Mouse (Mus musculus) ES-E14 (cell line): ENCODE measurements around the gene Trip12.
A peak's percentile ranks its signal among the peaks of the same experiment; 100 is the strongest.

ENCODE experiments used
- CHD2 ChIP-seq: IDR thresholded peaks from 2 replicates; pipeline ENCODE4 v1.6.1; 2014; ENCODE audit warnings: mild to moderate bottlenecking, low read depth, low read length, inconsistent platforms
- HCFC1 ChIP-seq: IDR thresholded peaks from 2 replicates; pipeline ENCODE4 v1.6.1; 2012; ENCODE audit warnings: low read length, inconsistent platforms, borderline replicate concordance; ENCODE audit not compliant: insufficient read depth

DNA sequence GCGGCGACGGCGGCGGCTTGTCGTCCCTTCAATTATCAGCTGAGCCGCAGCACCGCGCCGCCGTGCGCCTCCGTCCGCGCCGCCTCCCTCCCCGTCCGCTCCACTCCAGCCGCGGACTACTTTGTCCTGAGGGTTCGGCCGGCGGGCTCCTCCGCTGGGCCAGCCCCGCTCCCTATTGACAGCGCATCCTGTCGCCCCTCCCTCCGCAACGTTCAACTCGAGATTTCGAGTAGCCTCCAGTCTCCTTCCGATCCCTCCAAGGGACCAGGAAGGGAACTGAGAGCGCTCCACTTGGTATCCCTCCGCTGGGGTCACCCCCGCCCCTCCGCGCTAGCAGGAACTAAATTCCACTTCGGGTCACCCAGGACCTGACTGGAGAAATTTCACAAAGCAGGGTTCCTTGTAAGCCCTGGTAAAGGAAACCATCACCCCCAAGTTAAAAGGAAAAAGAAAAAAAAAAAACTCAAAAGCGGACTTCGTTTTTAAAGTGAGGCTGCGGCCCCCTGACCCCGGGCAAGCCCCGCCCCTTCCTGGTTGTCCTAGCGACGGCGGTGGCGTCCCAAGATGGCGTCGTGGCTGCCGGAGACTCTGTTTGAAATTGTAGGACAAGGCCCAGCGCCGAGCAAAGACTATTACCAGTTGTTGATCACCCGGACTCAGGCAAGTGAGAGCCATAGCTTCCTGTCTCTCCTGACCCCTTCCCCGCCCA lies 853 bp downstream of the Trip12 start, which contains the start of gene Fbxo36:
- TF ChIP-seq HCFC1, result no peak; the same call in none of the 2 replicates
- TF ChIP-seq CHD2, result peak; percentile 88
